Mouse (Mus musculus): ENCODE results near the gene Rabep1.

Gene Rabep1

GRCm38 (mm10) chr11:70846029-70846428, 1.5 kb downstream of the Rabep1 start:
- TF ChIP-seq GATA4 (IDR thresholded peaks at IDR 0.05; ENCODE audit: insufficient replicate concordance, low read length), result no peak

GRCm38 (mm10) chr11:70860371-70860770, 15.8 kb downstream of the Rabep1 start:
- no peak for TF ChIP-seq GATA4 (IDR thresholded peaks at IDR 0.05; ENCODE audit: insufficient replicate concordance, low read length)

GRCm38 (mm10) chr11:70865223-70865622, 20.6 kb downstream of the Rabep1 start:
- TF ChIP-seq GATA4 (IDR thresholded peaks at IDR 0.05; ENCODE audit: insufficient replicate concordance, low read length), result no peak

DNA sequence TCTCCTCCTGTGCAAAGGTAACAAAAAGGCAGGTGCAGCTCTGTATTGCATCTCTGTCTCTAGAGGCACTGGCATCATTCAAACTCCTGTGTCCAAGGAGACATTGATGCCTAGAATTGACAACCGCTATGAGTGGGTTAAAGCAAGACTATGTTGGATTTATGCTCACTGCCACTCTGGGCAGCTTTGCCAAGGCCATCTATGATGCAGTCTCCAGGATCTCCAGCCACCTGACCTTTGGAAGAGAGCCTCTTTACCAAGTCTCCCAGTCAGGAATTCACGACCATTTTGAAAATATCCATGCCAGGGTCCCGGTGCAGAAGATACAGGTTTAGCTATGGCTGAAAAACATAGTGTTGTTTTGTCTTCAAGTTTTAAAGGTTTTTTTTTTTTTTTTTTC, 24.7 kb downstream of the Rabep1 start:
- no peak for TF ChIP-seq GATA4 (IDR thresholded peaks at IDR 0.05; ENCODE audit: insufficient replicate concordance, low read length)

- no peak for TF ChIP-seq GATA4 (IDR thresholded peaks at IDR 0.05; ENCODE audit: insufficient replicate concordance, low read length)
Measured at GRCm38 (mm10) chr11:70869811-70870210, 25.2 kb downstream of the Rabep1 start.

- no peak for TF ChIP-seq GATA4 (IDR thresholded peaks at IDR 0.05; ENCODE audit: insufficient replicate concordance, low read length)
Measured at GRCm38 (mm10) chr11:70870407-70870806, 25.8 kb downstream of the Rabep1 start.

GRCm38 (mm10) chr11:70871110-70871509, 26.5 kb downstream of the Rabep1 start:
- no peak for TF ChIP-seq GATA4 (IDR thresholded peaks at IDR 0.05; ENCODE audit: insufficient replicate concordance, low read length)

DNA sequence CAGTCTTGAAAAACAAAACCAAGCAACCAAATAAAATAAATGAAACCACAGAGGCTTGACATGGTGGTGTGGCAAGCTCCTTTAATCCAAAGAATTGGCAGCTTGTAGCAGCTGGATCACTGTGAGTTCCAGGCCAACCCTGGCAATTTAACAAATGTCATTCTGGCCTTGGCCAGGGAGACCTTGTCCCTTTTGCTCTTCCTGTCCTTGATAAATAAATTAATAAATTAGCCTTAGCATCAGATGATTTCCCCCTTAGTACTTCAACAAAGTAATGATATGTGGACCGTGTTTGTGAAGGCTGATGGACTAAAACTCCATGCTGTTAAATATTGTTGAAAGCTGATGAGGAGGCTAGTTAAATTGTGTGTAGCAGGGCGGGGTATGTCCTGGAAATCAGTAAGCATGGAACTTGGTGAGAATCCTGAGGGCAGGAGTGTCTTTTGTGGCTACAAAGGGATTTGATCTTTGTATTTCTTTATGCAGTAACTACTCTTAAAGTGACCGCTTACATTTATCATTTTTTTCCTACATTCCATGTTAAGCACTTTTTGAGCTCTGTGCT, 27.3 kb downstream of the Rabep1 start:
- no peak for TF ChIP-seq GATA4 (IDR thresholded peaks at IDR 0.05; ENCODE audit: insufficient replicate concordance, low read length)

- no peak for TF ChIP-seq GATA4 (IDR thresholded peaks at IDR 0.05; ENCODE audit: insufficient replicate concordance, low read length)
Measured at GRCm38 (mm10) chr11:70873846-70874613, 29.5 kb downstream of the Rabep1 start.

GRCm38 (mm10) chr11:70877670-70878069, 33.1 kb downstream of the Rabep1 start:
- TF ChIP-seq GATA4 (IDR thresholded peaks at IDR 0.05; ENCODE audit: insufficient replicate concordance, low read length), result no peak

DNA sequence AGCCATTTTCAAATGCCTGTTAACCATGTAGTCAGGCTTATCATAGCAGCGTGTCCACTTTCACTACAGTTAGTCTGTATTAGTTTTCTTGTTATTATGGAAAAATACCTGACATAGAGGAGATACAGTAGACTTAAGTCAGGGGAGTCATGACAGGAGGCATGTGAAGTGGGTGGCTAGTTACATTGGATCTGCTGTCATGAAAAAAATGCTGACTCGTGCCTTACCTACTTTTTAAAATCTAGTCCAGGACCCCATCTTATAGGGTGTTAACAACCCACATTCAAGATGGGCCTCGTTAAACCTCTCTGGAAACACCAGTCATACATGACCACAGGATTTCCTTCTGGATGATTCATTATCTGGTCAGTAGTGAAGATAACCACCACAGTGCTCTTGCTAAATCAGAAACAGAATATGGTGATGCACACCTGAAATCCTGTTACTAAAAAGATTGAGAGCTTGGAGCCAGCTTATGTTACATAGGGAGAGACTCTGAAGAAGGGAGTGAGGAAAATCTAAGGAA, 38.4 kb downstream of the Rabep1 start:
- TF ChIP-seq GATA4 (IDR thresholded peaks at IDR 0.05; ENCODE audit: insufficient replicate concordance, low read length), result no peak

DNA sequence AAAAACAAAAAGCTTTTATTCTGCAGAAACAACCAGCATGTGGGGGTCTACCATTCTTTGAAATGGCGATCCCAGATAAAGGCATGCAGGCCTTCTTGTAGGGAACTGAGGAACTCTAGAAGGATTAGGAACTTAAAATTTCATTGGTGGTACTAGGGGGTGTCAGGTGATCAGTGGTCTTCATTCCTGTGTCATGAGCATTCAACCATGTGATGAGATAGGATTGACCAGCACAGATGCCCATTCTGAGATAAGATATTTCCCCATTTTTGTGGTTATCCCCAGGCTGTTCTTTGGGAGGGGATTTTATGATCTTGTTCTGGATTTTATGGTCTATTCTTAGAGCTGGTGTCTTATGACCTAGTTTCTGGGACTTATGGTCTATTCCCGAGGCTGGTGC, 46.1 kb downstream of the Rabep1 start:
- TF ChIP-seq GATA4 (IDR thresholded peaks at IDR 0.05; ENCODE audit: insufficient replicate concordance, low read length), result no peak

GRCm38 (mm10) chr11:70891616-70892015, 47.0 kb downstream of the Rabep1 start:
- no peak for TF ChIP-seq GATA4 (IDR thresholded peaks at IDR 0.05; ENCODE audit: insufficient replicate concordance, low read length)

DNA sequence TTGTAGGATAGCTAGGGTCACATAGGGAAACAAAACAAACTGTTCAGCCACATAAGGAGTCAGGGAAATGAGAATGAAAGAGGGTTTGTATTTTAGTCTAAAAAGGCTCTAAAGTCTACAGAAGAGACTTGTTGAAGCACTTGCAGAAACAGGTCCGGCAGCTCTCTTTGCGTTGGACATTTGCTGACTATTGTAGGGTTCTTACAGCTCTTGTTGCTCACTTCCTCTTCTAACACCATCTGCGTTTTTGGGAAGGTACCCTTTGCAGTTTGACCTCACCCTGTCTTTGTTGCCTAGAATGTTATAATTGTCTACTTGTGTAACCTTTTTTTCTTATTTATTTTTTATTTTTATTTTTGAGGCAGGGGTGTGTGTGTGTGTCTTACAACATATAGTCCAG, 53.1 kb downstream of the Rabep1 start:
- TF ChIP-seq GATA4 (IDR thresholded peaks at IDR 0.05; ENCODE audit: insufficient replicate concordance, low read length), result no peak

DNA sequence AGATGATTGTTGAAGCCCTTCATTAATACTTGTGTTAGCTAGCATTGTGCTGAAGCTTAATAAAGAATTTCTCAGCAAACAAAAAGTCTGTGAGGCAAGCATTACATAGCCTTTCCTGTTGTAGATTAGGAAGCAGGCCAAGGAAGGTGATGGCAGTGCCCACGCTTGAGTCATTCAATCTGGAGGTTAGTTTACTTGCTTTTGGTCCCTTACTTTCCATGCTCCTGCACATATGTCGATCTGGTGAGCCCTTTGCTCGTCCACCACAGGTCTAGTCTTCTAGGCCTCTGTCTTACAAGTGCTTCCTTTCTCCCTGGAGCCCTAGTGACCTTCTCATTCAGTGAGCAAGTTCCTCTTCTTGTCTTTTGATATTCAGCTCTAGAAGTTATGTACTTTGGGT, 62.1 kb downstream of the Rabep1 start:
- TF ChIP-seq GATA4 (IDR thresholded peaks at IDR 0.05; ENCODE audit: insufficient replicate concordance, low read length), result no peak

DNA sequence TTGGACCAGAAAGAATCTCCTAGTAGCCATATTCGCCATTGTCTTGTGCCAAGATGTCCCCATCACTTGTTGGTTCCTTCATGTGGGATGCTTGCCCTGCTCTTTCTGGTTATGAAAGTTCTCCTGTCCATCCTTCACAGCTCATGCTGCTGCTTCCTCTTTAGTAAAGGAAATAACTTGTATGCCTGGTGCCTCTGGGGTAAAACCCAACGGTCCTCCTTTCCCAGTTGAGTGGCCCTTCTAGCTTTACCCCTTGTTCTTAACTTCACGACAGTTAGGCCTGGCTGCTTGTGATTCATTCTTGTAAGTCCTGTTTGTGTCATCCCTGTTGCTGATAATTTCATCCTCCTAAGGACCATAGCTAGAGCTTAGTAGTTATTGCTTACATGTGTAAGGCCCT, 66.7 kb downstream of the Rabep1 start:
- no peak for TF ChIP-seq GATA4 (IDR thresholded peaks at IDR 0.05; ENCODE audit: insufficient replicate concordance, low read length)

GRCm38 (mm10) chr11:70911920-70912319, 67.3 kb downstream of the Rabep1 start:
- no peak for TF ChIP-seq GATA4 (IDR thresholded peaks at IDR 0.05; ENCODE audit: insufficient replicate concordance, low read length)

Measured in liver, adult (tissue).